Mouse (Mus musculus) midbrain, embryonic 12.5 days (tissue): ENCODE data around the gene Ankrd13c. TPM values are rescaled to one million over a fixed set of nuclear protein-coding genes. Genes with fewer than 3 reads are reported as not detected.

Experiments
- ATAC-seq: fragments of 200-750 bp; cut with Nextera tagmentation; 2 replicates; pipeline ENCODE4 v1.8.0; 2017; ENCODE audit warnings: low read depth, moderate TSS enrichment, moderate library complexity; ENCODE audit not compliant: low FRiP score
- H3K27ac ChIP-seq: fragments of 300-500 bp; sonication (generic); replicated peaks from 2 replicates; pipeline ENCODE4 v1.5.1; 2016; ENCODE audit warnings: mild to moderate bottlenecking
- H3K27me3 ChIP-seq: fragments of 300-500 bp; sonication (generic); 2 replicates; pipeline ENCODE4 v1.6.1; 2016; ENCODE audit warnings: mild to moderate bottlenecking
- H3K36me3 ChIP-seq: fragments of 300-500 bp; sonication (generic); 2 replicates; pipeline ENCODE4 v1.6.1; 2016
- H3K4me1 ChIP-seq: fragments of 300-500 bp; sonication (generic); 2 replicates; pipeline ENCODE4 v1.6.1; 2016
- H3K4me2 ChIP-seq: fragments of 300-500 bp; sonication (generic); replicated peaks from 2 replicates; pipeline ENCODE4 v1.6.1; 2016; ENCODE audit warnings: mild to moderate bottlenecking, moderate library complexity
- H3K4me3 ChIP-seq: fragments of 300-500 bp; sonication (generic); 2 replicates; pipeline ENCODE4 v1.5.1; 2016; ENCODE audit warnings: mild to moderate bottlenecking
- H3K9ac ChIP-seq: fragments of 300-500 bp; sonication (generic); replicated peaks from 2 replicates; pipeline ENCODE4 v1.6.1; 2016; ENCODE audit warnings: mild to moderate bottlenecking, moderate library complexity
- H3K9me3 ChIP-seq: fragments of 300-500 bp; sonication (generic); 2 replicates; pipeline ENCODE4 v1.6.1; 2016; ENCODE audit warnings: mild to moderate bottlenecking
- WGBS: fragments of 180-500 bp; shearing (Covaris S2); methylation state at CpG from one replicate; pipeline ENCODE4 v1.1.7; 2016; 5-methylcytosine and 5-hydroxymethylcytosine counted together
- polyA plus RNA-seq: library from polyadenylated mRNA; unstranded; fragments of >200 nt; fragmentation: Nextera tagmentation; extraction: Ambion mirVana; gene quantifications from 2 replicates; pipeline ENCODE4 v1.2.1, GENCODE M21; 2016

The Ankrd13c gene
- polyA plus RNA-seq, 1 experiment from 2014 or later, result 28.0 TPM

- peak overlapping the region; percentile 72 for H3K4me2 ChIP-seq
- H3K4me1 ChIP-seq, result peaks cover 26% of the 10 kb centered on the region
- peak overlapping the region; percentile 74 for H3K27ac ChIP-seq
- no peaks in the 10 kb centered on the region for H3K36me3 ChIP-seq
- no peaks in the 10 kb centered on the region for H3K27me3 ChIP-seq
- H3K9ac ChIP-seq, result peak overlapping the region; percentile 88
- no peak for ATAC-seq
- 3% methylated on average over 11 of the region's 11 CpGs for WGBS
- peak overlapping the region; percentile 88 for H3K4me3 ChIP-seq
- no peaks in the 10 kb centered on the region for H3K9me3 ChIP-seq
Measured at GRCm38 (mm10) chr3:158035866-158036265, 88.8 kb downstream of the Ankrd13c start.

GRCm38 (mm10) chr3:158036329-158036988, 89.4 kb downstream of the Ankrd13c start, which contains the start of the genes Srsf11 and Lrrc40:
TSS of gene Srsf11 (minus strand) at chr3:158036639.
TSS of gene Lrrc40 (plus strand) at chr3:158036662.
- under 1% methylated on average over 55 of the region's 55 CpGs for WGBS
- no peaks in the 10 kb centered on the region for H3K36me3 ChIP-seq
- peak within 1 kb of the TSS; percentile 88 for H3K9ac ChIP-seq
- H3K4me3 ChIP-seq, result peak within 1 kb of the TSS; percentile 88
- peak within 1 kb of the TSS; percentile 74 for H3K27ac ChIP-seq
- H3K4me1 ChIP-seq, result peaks cover 26% of the 10 kb centered on the region
- H3K27me3 ChIP-seq, result no peaks in the 10 kb centered on the region
- peak within 1 kb of the TSS; percentile 72 for H3K4me2 ChIP-seq
- ATAC-seq, result peak; percentile 95
- no peaks in the 10 kb centered on the region for H3K9me3 ChIP-seq

- 0 out of 2 replicates have a peak overlapping the region, but pooled peaks have one; percentile 72 for H3K4me2 ChIP-seq
- H3K27ac ChIP-seq, result no peak overlapping the region
- WGBS, result 96% methylated on average over 3 of the region's 3 CpGs
- H3K4me3 ChIP-seq, result no peak overlapping the region
- no peak for ATAC-seq
- no peaks in the 10 kb centered on the region for H3K9me3 ChIP-seq
- H3K4me1 ChIP-seq, result peaks cover 17% of the 10 kb centered on the region
- H3K27me3 ChIP-seq, result no peaks in the 10 kb centered on the region
- H3K36me3 ChIP-seq, result no peaks in the 10 kb centered on the region
- no peak overlapping the region for H3K9ac ChIP-seq
Measured at GRCm38 (mm10) chr3:158038106-158038505, 91.1 kb downstream of the Ankrd13c start.

GRCm38 (mm10) chr3:158040755-158041154, 93.7 kb downstream of the Ankrd13c start:
- no peak overlapping the region for H3K4me3 ChIP-seq
- H3K36me3 ChIP-seq, result no peaks in the 10 kb centered on the region
- H3K27me3 ChIP-seq, result no peaks in the 10 kb centered on the region
- ATAC-seq, result no peak
- no peaks in the 10 kb centered on the region for H3K9me3 ChIP-seq
- H3K4me2 ChIP-seq, result no peak overlapping the region
- peaks cover 8% of the 10 kb centered on the region for H3K4me1 ChIP-seq
- 82% methylated on average over 2 of the region's 2 CpGs for WGBS
- H3K9ac ChIP-seq, result no peak overlapping the region
- no peak overlapping the region for H3K27ac ChIP-seq

GRCm38 (mm10) chr3:158049508-158049907, 102.5 kb downstream of the Ankrd13c start:
- Histone ChIP-seq H3K4me2 (no peak overlapping the region), H3K27ac (no peak overlapping the region), H3K9me3 (no peaks in the 10 kb centered on the region), H3K9ac (no peak overlapping the region), H3K4me3 (no peak overlapping the region), H3K36me3 (peaks cover 12% of the 10 kb centered on the region), H3K4me1 (no peaks in the 10 kb centered on the region), H3K27me3 (no peaks in the 10 kb centered on the region)
- 87% methylated on average over 2 of the region's 2 CpGs for WGBS
- ATAC-seq, result no peak

Other genes with a start within 250 kb of the Ankrd13c start
- 7.4 and 10.1 TPM in 2 replicates for gene Cth, start 22.2 kb upstream of the Ankrd13c start, polyA plus RNA-seq
- gene Srsf11, start 89.4 kb downstream of the Ankrd13c start, polyA plus RNA-seq, result 361 and 369 TPM in 2 replicates
- 76.5 and 80.2 TPM in 2 replicates for gene Lrrc40, start 89.4 kb downstream of the Ankrd13c start, polyA plus RNA-seq